Mouse (Mus musculus): ENCODE measurements at regions not wholly inside any gene's neighbourhood (a gene's known extent, or its start where the extent isn't known, plus 50 kb on each side); places are given as distances from the start of the nearest gene placed in this dataset.
A peak's percentile ranks its signal among the peaks of the same experiment; 100 is the strongest.
"Not testable (repeated sequence)": the region's sequence is repeated elsewhere in the genome, so short reads cannot be mapped to it uniquely, and the experiment has no call there.

- no peak overlapping the region for H3K27ac ChIP-seq (ENCODE audit: low read depth, low read length)
- H3K4me3 ChIP-seq (ENCODE audit: low read depth, low read length): no peak overlapping the region
- H3K4me2 ChIP-seq: no peak overlapping the region
- no peaks in the 10 kb centered on the region for H3K4me1 ChIP-seq (ENCODE audit: control insufficient read depth, insufficient read depth, low read length)
- ATAC-seq (ENCODE audit: low FRiP score): no peak
- H3K36me3 ChIP-seq (ENCODE audit: control insufficient read depth, insufficient read depth, low read length): no peaks in the 10 kb centered on the region
- no peak overlapping the region for H3K9ac ChIP-seq (ENCODE audit: low read length)
- H3K27me3 ChIP-seq (ENCODE audit: control insufficient read depth, insufficient read depth, low read length): no peaks in the 10 kb centered on the region
- 80% methylated on average over 2 of the region's 2 CpGs for WGBS
- DNase-seq (ENCODE audit: low spot score, missing footprints): no peak
- H3K9me3 ChIP-seq (ENCODE audit: control insufficient read depth, low read length): no peaks in the 10 kb centered on the region
These were observed 618.7 kb upstream of the Negr1 start for GRCm38 (mm10) chr3:155942896-155943295.

GRCm38 (mm10) chr3:155944042-155944735, 617.4 kb upstream of the Negr1 start:
- H3K4me3 ChIP-seq (ENCODE audit: low read depth, low read length): no peak overlapping the region
- H3K27ac ChIP-seq (ENCODE audit: low read depth, low read length): no peak overlapping the region
- H3K36me3 ChIP-seq (ENCODE audit: control insufficient read depth, insufficient read depth, low read length): no peaks in the 10 kb centered on the region
- H3K9ac ChIP-seq (ENCODE audit: low read length): no peak overlapping the region
- H3K27me3 ChIP-seq (ENCODE audit: control insufficient read depth, insufficient read depth, low read length): no peaks in the 10 kb centered on the region
- H3K9me3 ChIP-seq (ENCODE audit: control insufficient read depth, low read length): no peaks in the 10 kb centered on the region
- WGBS: 28% methylated on average over 2 of the region's 2 CpGs
- no peaks in the 10 kb centered on the region for H3K4me1 ChIP-seq (ENCODE audit: control insufficient read depth, insufficient read depth, low read length)
- ATAC-seq (ENCODE audit: low FRiP score) (no peak), DNase-seq (ENCODE audit: low spot score, missing footprints) (no peak)
- no peak overlapping the region for H3K4me2 ChIP-seq

- no peaks in the 10 kb centered on the region for H3K36me3 ChIP-seq (ENCODE audit: control insufficient read depth, insufficient read depth, low read length)
- H3K9me3 ChIP-seq (ENCODE audit: control insufficient read depth, low read length): no peaks in the 10 kb centered on the region
- DNase-seq (ENCODE audit: low spot score, missing footprints): no peak
- WGBS: 94% methylated on average over 2 of the region's 2 CpGs
- ATAC-seq (ENCODE audit: low FRiP score): no peak
- H3K27me3 ChIP-seq (ENCODE audit: control insufficient read depth, insufficient read depth, low read length): no peaks in the 10 kb centered on the region
- no peak overlapping the region for H3K9ac ChIP-seq (ENCODE audit: low read length)
- H3K4me1 ChIP-seq (ENCODE audit: control insufficient read depth, insufficient read depth, low read length): no peaks in the 10 kb centered on the region
- no peak overlapping the region for H3K27ac ChIP-seq (ENCODE audit: low read depth, low read length)
- H3K4me2 ChIP-seq: no peak overlapping the region
- H3K4me3 ChIP-seq (ENCODE audit: low read depth, low read length): no peak overlapping the region
These were observed 616.4 kb upstream of the Negr1 start for GRCm38 (mm10) chr3:155945188-155945587.

- not testable (repeated sequence) for H3K9ac ChIP-seq (ENCODE audit: low read length); ATAC-seq (ENCODE audit: low FRiP score); H3K4me1 ChIP-seq (ENCODE audit: control insufficient read depth, insufficient read depth, low read length); H3K9me3 ChIP-seq (ENCODE audit: control insufficient read depth, low read length); H3K27ac ChIP-seq (ENCODE audit: low read depth, low read length); DNase-seq (ENCODE audit: low spot score, missing footprints); H3K27me3 ChIP-seq (ENCODE audit: control insufficient read depth, insufficient read depth, low read length); H3K4me2 ChIP-seq; H3K36me3 ChIP-seq (ENCODE audit: control insufficient read depth, insufficient read depth, low read length); H3K4me3 ChIP-seq (ENCODE audit: low read depth, low read length)
- 48% methylated on average over 2 of the region's 2 CpGs for WGBS
These were observed 599.1 kb upstream of the Negr1 start for GRCm38 (mm10) chr3:155962496-155962895.

GRCm38 (mm10) chr3:155979636-155980035, 582.0 kb upstream of the Negr1 start:
- Histone ChIP-seq H3K36me3 (ENCODE audit: control insufficient read depth, insufficient read depth, low read length) (no peaks in the 10 kb centered on the region), H3K9ac (ENCODE audit: low read length) (no peak overlapping the region), H3K4me3 (ENCODE audit: low read depth, low read length) (no peak overlapping the region), H3K9me3 (ENCODE audit: control insufficient read depth, low read length) (no peaks in the 10 kb centered on the region), H3K4me1 (ENCODE audit: control insufficient read depth, insufficient read depth, low read length) (no peaks in the 10 kb centered on the region), H3K4me2 (no peak overlapping the region), H3K27me3 (ENCODE audit: control insufficient read depth, insufficient read depth, low read length) (no peaks in the 10 kb centered on the region), H3K27ac (ENCODE audit: low read depth, low read length) (no peak overlapping the region)
- ATAC-seq (ENCODE audit: low FRiP score) (no peak), DNase-seq (ENCODE audit: low spot score, missing footprints) (no peak)
- 84% methylated on average over 2 of the region's 2 CpGs for WGBS

- Histone ChIP-seq H3K36me3 (ENCODE audit: control insufficient read depth, insufficient read depth, low read length) (no peaks in the 10 kb centered on the region), H3K9ac (ENCODE audit: low read length) (no peak overlapping the region), H3K4me1 (ENCODE audit: control insufficient read depth, insufficient read depth, low read length) (no peaks in the 10 kb centered on the region), H3K9me3 (ENCODE audit: control insufficient read depth, low read length) (no peaks in the 10 kb centered on the region), H3K4me3 (ENCODE audit: low read depth, low read length) (no peak overlapping the region), H3K27me3 (ENCODE audit: control insufficient read depth, insufficient read depth, low read length) (no peaks in the 10 kb centered on the region), H3K27ac (ENCODE audit: low read depth, low read length) (no peak overlapping the region), H3K4me2 (no peak overlapping the region)
- no peak for DNase-seq (ENCODE audit: low spot score, missing footprints)
- ATAC-seq (ENCODE audit: low FRiP score): peak; percentile 56; the same call in 1 of the 2 replicates
- 51% methylated on average over 2 of the region's 2 CpGs for WGBS
These were observed 567.5 kb upstream of the Negr1 start for GRCm38 (mm10) chr3:155994044-155994443.

- Histone ChIP-seq H3K4me3 (ENCODE audit: low read depth, low read length) (no peak overlapping the region), H3K36me3 (ENCODE audit: control insufficient read depth, insufficient read depth, low read length) (no peaks in the 10 kb centered on the region), H3K9ac (ENCODE audit: low read length) (no peak overlapping the region), H3K9me3 (ENCODE audit: control insufficient read depth, low read length) (no peaks in the 10 kb centered on the region), H3K4me2 (no peak overlapping the region), H3K4me1 (ENCODE audit: control insufficient read depth, insufficient read depth, low read length) (no peaks in the 10 kb centered on the region), H3K27me3 (ENCODE audit: control insufficient read depth, insufficient read depth, low read length) (no peaks in the 10 kb centered on the region), H3K27ac (ENCODE audit: low read depth, low read length) (no peak overlapping the region)
- DNase-seq (ENCODE audit: low spot score, missing footprints) (no peak), ATAC-seq (ENCODE audit: low FRiP score) (no peak)
- 45% methylated on average over 7 of the region's 7 CpGs for whole genome bisulfite sequencing
These were observed 543.8 kb upstream of the Negr1 start for GRCm38 (mm10) chr3:156017676-156018230.

- 46% methylated on average over 5 of the region's 5 CpGs for WGBS
- no peaks in the 10 kb centered on the region; the same call in 1 of the 2 replicates for H3K4me1 ChIP-seq (ENCODE audit: control insufficient read depth, insufficient read depth, low read length)
- no peak overlapping the region for H3K4me3 ChIP-seq (ENCODE audit: low read depth, low read length)
- H3K4me2 ChIP-seq: no peak overlapping the region
- DNase-seq (ENCODE audit: low spot score, missing footprints) (peak; percentile 87), ATAC-seq (ENCODE audit: low FRiP score) (peak; percentile 85)
- no peaks in the 10 kb centered on the region for H3K9me3 ChIP-seq (ENCODE audit: control insufficient read depth, low read length)
- H3K9ac ChIP-seq (ENCODE audit: low read length): no peak overlapping the region
- peaks cover 9% of the 10 kb centered on the region for H3K27me3 ChIP-seq (ENCODE audit: control insufficient read depth, insufficient read depth, low read length)
- H3K36me3 ChIP-seq (ENCODE audit: control insufficient read depth, insufficient read depth, low read length): no peaks in the 10 kb centered on the region
- no peak overlapping the region for H3K27ac ChIP-seq (ENCODE audit: low read depth, low read length)
These were observed 532.9 kb upstream of the Negr1 start for GRCm38 (mm10) chr3:156028602-156029188.

- Histone ChIP-seq H3K9ac (ENCODE audit: low read length) (no peak overlapping the region), H3K27ac (ENCODE audit: low read depth, low read length) (no peak overlapping the region), H3K9me3 (ENCODE audit: control insufficient read depth, low read length) (no peaks in the 10 kb centered on the region), H3K27me3 (ENCODE audit: control insufficient read depth, insufficient read depth, low read length) (no peaks in the 10 kb centered on the region), H3K4me1 (ENCODE audit: control insufficient read depth, insufficient read depth, low read length) (no peaks in the 10 kb centered on the region), H3K36me3 (ENCODE audit: control insufficient read depth, insufficient read depth, low read length) (no peaks in the 10 kb centered on the region), H3K4me3 (ENCODE audit: low read depth, low read length) (no peak overlapping the region), H3K4me2 (no peak overlapping the region)
- ATAC-seq (ENCODE audit: low FRiP score): no peak
- DNase-seq (ENCODE audit: low spot score, missing footprints): peak; percentile 75
- WGBS: 85% methylated on average over 4 of the region's 4 CpGs
These were observed 491.3 kb upstream of the Negr1 start for GRCm38 (mm10) chr3:156070257-156070656.

Measured in midbrain, embryonic 11.5 days (tissue).